Mouse (Mus musculus) liver, embryonic 14.5 days (tissue): ENCODE data around the gene Rfk.

Experiments
- CTCF ChIP-seq: IDR thresholded peaks from 2 replicates; pipeline ENCODE4 v1.5.1; 2016; ENCODE audit warnings: antibody characterized with exemption, low read depth, control low read depth
- EP300 ChIP-seq: IDR thresholded peaks from 2 replicates; pipeline ENCODE4 v1.6.1; 2016; ENCODE audit warnings: antibody characterized with exemption, low read depth

DNA sequence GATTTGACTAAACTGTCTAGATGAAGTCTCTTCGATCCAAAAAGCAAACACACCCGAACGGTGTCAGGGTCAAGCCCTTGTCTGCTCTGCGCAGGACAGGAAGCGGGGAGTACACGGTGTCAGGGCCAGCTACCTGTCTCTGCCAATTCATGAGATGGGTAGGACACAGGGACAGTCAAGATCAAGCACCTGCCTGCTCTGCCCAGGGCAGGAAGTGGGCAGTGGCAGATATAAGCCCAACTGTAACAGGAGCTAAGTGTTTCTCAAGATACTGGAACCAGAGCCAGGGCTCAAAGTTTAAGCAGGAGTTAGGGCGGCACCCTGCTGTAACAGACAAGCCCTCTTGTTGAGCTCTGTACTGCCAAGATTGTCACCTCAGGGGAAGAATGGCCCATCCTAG is 49.7 kb downstream of the Rfk start:
- no peak for TF ChIP-seq CTCF
- no peak for TF ChIP-seq EP300
